In the genomic region with DNA sequence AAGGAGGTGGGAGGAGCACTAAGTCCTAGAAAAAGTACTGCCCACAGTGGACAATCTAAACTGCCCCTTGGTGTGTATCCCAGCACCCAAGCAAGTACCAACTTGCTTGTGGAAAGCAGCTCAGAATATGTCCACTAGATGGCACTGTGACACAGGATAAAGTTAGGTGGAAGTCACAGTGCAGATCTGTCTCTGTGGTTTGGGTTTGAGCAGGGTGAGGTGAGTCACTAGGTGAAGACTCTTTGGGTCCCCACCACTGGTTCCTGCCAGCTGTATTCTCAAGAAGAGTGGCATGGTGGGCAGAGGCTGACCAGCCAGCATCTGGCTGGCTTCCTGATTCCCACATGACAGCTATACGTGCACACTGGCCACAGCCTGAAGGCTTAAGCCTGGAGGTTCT, we compare ENCODE assay signal across 8 mouse cellular contexts. TPM values are rescaled to one million over a fixed set of nuclear protein-coding genes. Genes with fewer than 3 reads are reported as not detected.
A peak's percentile ranks its signal among the peaks of the same experiment; 100 is the strongest.
DNase-seq lines count a peak whose midpoint lies in the region; ATAC-seq and TF ChIP-seq lines count a peak whose summit lies in the region.

No protein-coding gene starts in this region.

- no peak overlapping the region for H3K4me3 ChIP-seq in forebrain, embryonic 13.5 days
- no peak overlapping the region for H3K4me3 ChIP-seq in liver, postnatal 0 days (ENCODE audit: low read depth, low read length)
- H3K4me3 ChIP-seq in neural tube, embryonic 13.5 days, result no peak overlapping the region

- TF ChIP-seq EP300 in liver, postnatal 0 days (IDR thresholded peaks at IDR 0.05; ENCODE audit: low read depth), result no peak

- H3K9ac ChIP-seq in forebrain, embryonic 13.5 days, result no peak overlapping the region
- no peak overlapping the region for H3K9ac ChIP-seq in liver, postnatal 0 days (replicated peaks)
- H3K9ac ChIP-seq in neural tube, embryonic 13.5 days, result no peak overlapping the region

- peaks cover 41% of the 10 kb centered on the region for H3K36me3 ChIP-seq in forebrain, embryonic 13.5 days (ENCODE audit: poor library complexity, severe bottlenecking)
- peaks cover 40% of the 10 kb centered on the region for H3K36me3 ChIP-seq in liver, postnatal 0 days (replicated peaks; ENCODE audit: insufficient read depth, low read length)
- H3K36me3 ChIP-seq in neural tube, embryonic 13.5 days, result peaks cover 38% of the 10 kb centered on the region

- TF ChIP-seq CTCF in liver, postnatal 0 days (IDR thresholded peaks at IDR 0.05; ENCODE audit: low read depth), result peak; percentile 96

- peaks cover 20% of the 10 kb centered on the region for H3K4me1 ChIP-seq in forebrain, embryonic 13.5 days
- peaks cover 46% of the 10 kb centered on the region for H3K4me1 ChIP-seq in liver, postnatal 0 days (ENCODE audit: insufficient read depth)
- H3K4me1 ChIP-seq in neural tube, embryonic 13.5 days (replicated peaks), result peaks cover 22% of the 10 kb centered on the region

- no peaks in the 10 kb centered on the region for H3K9me3 ChIP-seq in forebrain, embryonic 13.5 days (replicated peaks)
- no peaks in the 10 kb centered on the region for H3K9me3 ChIP-seq in liver, postnatal 0 days (ENCODE audit: low read length)
- no peaks in the 10 kb centered on the region for H3K9me3 ChIP-seq in neural tube, embryonic 13.5 days

- 81% methylated on average over 1 of the region's 1 CpGs for WGBS in forebrain, embryonic 13.5 days
- WGBS in large intestine, adult 2 months, result 57% methylated on average over 1 of the region's 1 CpGs
- 50% methylated on average over 1 of the region's 1 CpGs for WGBS in liver, postnatal 0 days (ENCODE audit: insufficient replicate concordance)
- 48% methylated on average over 1 of the region's 1 CpGs for WGBS in neural tube, embryonic 13.5 days

- H3K27me3 ChIP-seq in forebrain, embryonic 13.5 days, result no peaks in the 10 kb centered on the region
- H3K27me3 ChIP-seq in liver, postnatal 0 days (ENCODE audit: insufficient read depth, low read length), result no peaks in the 10 kb centered on the region
- no peaks in the 10 kb centered on the region for H3K27me3 ChIP-seq in neural tube, embryonic 13.5 days

- no peak overlapping the region for H3K4me2 ChIP-seq in forebrain, embryonic 13.5 days
- no peak overlapping the region for H3K4me2 ChIP-seq in liver, postnatal 0 days (ENCODE audit: low read depth, low read length)
- H3K4me2 ChIP-seq in neural tube, embryonic 13.5 days, result no peak overlapping the region

- ATAC-seq in forebrain, embryonic 13.5 days, result peak; percentile 70
- ATAC-seq in liver, postnatal 0 days, result peak; percentile 36
- ATAC-seq in neural tube, embryonic 13.5 days (ENCODE audit: low read depth), result peak; percentile 62

- DNase-seq in ES-CJ7 (ENCODE audit: low read depth, low spot score), result peak; percentile 96
- peak; percentile 87 for DNase-seq in c-Kit-positive CD71-positive TER-119-positive erythroid progenitor cells, embryonic 14.5 days (ENCODE audit: low spot score)
- DNase-seq in heart, postnatal 25 days (ENCODE audit: low spot score), result peak; percentile 25
- DNase-seq in large intestine, adult 2 months (ENCODE audit: low read depth, low spot score), result peak; percentile 63
- DNase-seq in liver, postnatal 0 days, result peak; percentile 79
- peak; percentile 81 for DNase-seq in telencephalon, adult 2 months (ENCODE audit: low read depth, low spot score)

- intact Hi-C loops in heart, postnatal 25 days (cut with DNase I), result loop anchor here (5.0 kb wide), 1 partner anchor 203 kb away; the partner anchor contains the start of gene Ncan

- no peak overlapping the region for H3K27ac ChIP-seq in forebrain, embryonic 13.5 days
- H3K27ac ChIP-seq in liver, postnatal 0 days (ENCODE audit: low read depth), result no peak overlapping the region
- H3K27ac ChIP-seq in neural tube, embryonic 13.5 days (replicated peaks), result no peak overlapping the region; the same call in 1 of the 2 replicates

RNA-seq across cellular contexts. Expression of gene Yjefn3, which starts 16.5 kb away (rescaled TPM):
- polyA plus RNA-seq in forebrain, embryonic 13.5 days (2015; fragmentation: Nextera tagmentation; extraction: Ambion mirVana), result 7.2 and 7.9 TPM in 2 replicates
- total RNA-seq in heart, postnatal 25 days (2021), result 10 to 100 TPM in 1 of 2 experiments, 1 to 10 TPM in 1; 9.6 to 14.8 TPM
- 1.1 and 1.8 TPM in 2 replicates for polyA plus RNA-seq in large intestine, adult 2 months (2012; rRNA removed)
- 0.72 and 0.89 TPM in 2 replicates for polyA plus RNA-seq in liver, postnatal 0 days (2015; fragmentation: Nextera tagmentation; extraction: Ambion mirVana)
- 10.0 and 12.1 TPM in 2 replicates for polyA plus RNA-seq in neural tube, embryonic 13.5 days (2015; fragmentation: Nextera tagmentation; extraction: Ambion mirVana)

RNA-seq across cellular contexts. Expression of gene Ndufa13, which starts 16.7 kb away (rescaled TPM):
- polyA plus RNA-seq in forebrain, embryonic 13.5 days (2015; fragmentation: Nextera tagmentation; extraction: Ambion mirVana), result 172 and 183 TPM in 2 replicates
- 100 to 1,000 TPM; 446 to 456 TPM for total RNA-seq in heart, postnatal 25 days (2021)
- 111 and 119 TPM in 2 replicates for polyA plus RNA-seq in large intestine, adult 2 months (2012; rRNA removed)
- 152 TPM in 2 replicates for polyA plus RNA-seq in liver, postnatal 0 days (2015; fragmentation: Nextera tagmentation; extraction: Ambion mirVana)
- 169 and 186 TPM in 2 replicates for polyA plus RNA-seq in neural tube, embryonic 13.5 days (2015; fragmentation: Nextera tagmentation; extraction: Ambion mirVana)

RNA-seq across cellular contexts. Expression of gene Tssk6, which starts 17.0 kb away (rescaled TPM):
- polyA plus RNA-seq in forebrain, embryonic 13.5 days (2015; fragmentation: Nextera tagmentation; extraction: Ambion mirVana), result 2.5 and 3.4 TPM in 2 replicates
- total RNA-seq in heart, postnatal 25 days (2021), result under 1 TPM in 1 of 2 experiments, not detected in 1; 0.20 TPM
- polyA plus RNA-seq in large intestine, adult 2 months (2012; rRNA removed), result 0.64 and 0.66 TPM in 2 replicates
- 1.3 and 1.7 TPM in 2 replicates for polyA plus RNA-seq in liver, postnatal 0 days (2015; fragmentation: Nextera tagmentation; extraction: Ambion mirVana)
- 3.4 TPM in 2 replicates for polyA plus RNA-seq in neural tube, embryonic 13.5 days (2015; fragmentation: Nextera tagmentation; extraction: Ambion mirVana)

RNA-seq across cellular contexts. Expression of gene Cilp2, which starts 31.5 kb away (rescaled TPM):
- polyA plus RNA-seq in forebrain, embryonic 13.5 days (2015; fragmentation: Nextera tagmentation; extraction: Ambion mirVana), result 1.1 and 1.3 TPM in 2 replicates
- 1 to 10 TPM; 2.8 to 2.9 TPM for total RNA-seq in heart, postnatal 25 days (2021)
- 0.03 and 0.07 TPM in 2 replicates for polyA plus RNA-seq in large intestine, adult 2 months (2012; rRNA removed)
- 0.02 TPM in 1 of 2 replicates, not detected in the other for polyA plus RNA-seq in liver, postnatal 0 days (2015; fragmentation: Nextera tagmentation; extraction: Ambion mirVana)
- polyA plus RNA-seq in neural tube, embryonic 13.5 days (2015; fragmentation: Nextera tagmentation; extraction: Ambion mirVana), result 3.1 and 3.9 TPM in 2 replicates

Comparison
In these comparisons a context has a peak if more than half of its experiments do, and no peak if none do; other contexts are left out.
1. DNase-seq: peak in every context shown above with its lines; median percentile 96 in ES-CJ7; 87 in c-Kit-positive CD71-positive TER-119-positive erythroid progenitor cells, embryonic 14.5 days; 81 in telencephalon, adult 2 months; 79 in liver, postnatal 0 days; 63 in large intestine, adult 2 months; 25 in heart, postnatal 25 days.